Mouse (Mus musculus): ENCODE measurements around the gene Rtp4. TPM values are rescaled to one million over a fixed set of nuclear protein-coding genes. Genes with fewer than 3 reads are reported as not detected.

The Rtp4 gene
- polyA plus RNA-seq, 1 experiment from 2014 or later: 3.0 TPM

DNA sequence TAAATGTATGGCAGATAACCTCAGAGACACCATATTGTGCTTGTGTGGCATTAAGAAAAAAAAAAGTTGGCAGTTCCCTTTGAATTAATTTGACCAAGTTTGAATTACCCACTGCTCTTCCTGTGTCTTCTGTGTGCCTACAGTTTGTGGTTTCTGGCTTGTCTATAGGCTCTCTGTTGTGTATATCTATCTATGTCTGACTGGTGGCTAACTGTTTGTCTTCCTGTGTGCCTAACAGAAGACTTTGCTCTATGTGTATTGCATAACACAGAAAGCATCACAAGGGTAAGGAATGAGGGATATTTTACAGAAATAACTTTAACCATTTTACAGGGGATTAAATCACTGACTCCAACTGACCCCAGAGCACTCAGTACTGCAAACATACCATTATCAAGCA, 77.9 kb downstream of the Rtp4 start:
- ATAC-seq (ENCODE audit: insufficient number of reproducible peaks, insufficient read depth, low FRiP score, low TSS enrichment): no peak
- no peak overlapping the region for H3K4me2 ChIP-seq (replicated peaks)
- H3K27ac ChIP-seq: no peak overlapping the region
- no peaks in the 10 kb centered on the region for H3K36me3 ChIP-seq
- no peaks in the 10 kb centered on the region for H3K4me1 ChIP-seq
- H3K9ac ChIP-seq: no peak overlapping the region
- H3K9me3 ChIP-seq: no peaks in the 10 kb centered on the region
- no peaks in the 10 kb centered on the region for H3K27me3 ChIP-seq
- no peak overlapping the region for H3K4me3 ChIP-seq

DNA sequence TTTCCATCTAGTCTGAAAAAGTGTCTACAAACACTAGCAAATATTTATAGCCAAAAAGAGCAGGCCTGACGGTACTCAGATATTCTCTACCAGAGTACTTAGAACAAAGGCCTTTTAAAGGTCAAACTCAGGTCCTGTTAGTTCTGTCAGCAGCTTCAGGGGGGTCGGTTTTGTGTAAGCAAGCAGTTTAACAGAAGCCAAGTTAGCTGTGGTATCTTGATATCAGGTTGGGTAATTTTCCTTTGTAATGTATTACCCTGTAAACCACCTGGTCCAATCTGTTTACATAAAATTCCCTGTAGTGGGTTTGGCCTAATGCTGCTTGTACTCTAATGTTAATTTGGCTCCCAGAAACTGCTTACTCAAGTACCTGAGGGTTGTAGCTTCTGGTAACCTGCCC, 86.1 kb downstream of the Rtp4 start:
- WGBS: 80% methylated on average over 2 of the region's 2 CpGs

GRCm38 (mm10) chr16:23606651-23607050, 86.6 kb downstream of the Rtp4 start:
- Histone ChIP-seq H3K9ac (no peak overlapping the region), H3K36me3 (no peaks in the 10 kb centered on the region), H3K4me3 (no peak overlapping the region), H3K9me3 (no peaks in the 10 kb centered on the region), H3K4me1 (no peaks in the 10 kb centered on the region), H3K27ac (no peak overlapping the region), H3K4me2 (replicated peaks) (no peak overlapping the region), H3K27me3 (no peaks in the 10 kb centered on the region)
- WGBS: 91% methylated on average over 7 of the region's 7 CpGs
- ATAC-seq (ENCODE audit: insufficient number of reproducible peaks, insufficient read depth, low FRiP score, low TSS enrichment): no peak

More for the DNA sequence above, 86.1 kb downstream of the Rtp4 start:
- Histone ChIP-seq H3K27ac (no peak overlapping the region), H3K9ac (no peak overlapping the region), H3K4me1 (no peaks in the 10 kb centered on the region), H3K4me2 (replicated peaks) (no peak overlapping the region), H3K4me3 (no peak overlapping the region), H3K27me3 (no peaks in the 10 kb centered on the region), H3K9me3 (no peaks in the 10 kb centered on the region), H3K36me3 (no peaks in the 10 kb centered on the region)
- no peak for ATAC-seq (ENCODE audit: insufficient number of reproducible peaks, insufficient read depth, low FRiP score, low TSS enrichment)

DNA sequence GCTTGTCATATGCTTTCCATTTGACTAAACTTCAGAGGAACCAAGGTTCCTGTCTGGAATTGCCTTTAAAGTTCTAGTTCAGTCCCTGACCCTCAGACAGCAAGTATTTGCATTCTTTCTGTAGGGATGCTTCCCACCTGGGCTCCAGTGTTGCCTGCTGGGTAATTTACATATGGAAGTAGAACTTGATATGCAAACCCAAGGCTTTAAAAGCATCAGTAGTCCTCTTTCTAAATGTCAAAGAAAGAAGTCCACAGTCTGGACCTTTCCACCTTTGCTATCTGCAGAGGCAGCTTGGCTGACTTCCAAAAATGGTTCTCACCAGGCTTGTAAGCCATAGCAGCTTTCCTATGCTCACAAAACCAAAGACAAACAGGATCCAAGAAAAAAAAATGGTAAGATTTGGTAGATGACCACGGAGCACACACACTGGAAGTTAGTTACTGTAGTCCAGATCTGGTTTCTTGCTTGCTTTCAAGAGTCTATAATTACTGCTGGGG, 87.9 kb downstream of the Rtp4 start:
- H3K4me2 ChIP-seq (replicated peaks): no peak overlapping the region
- H3K36me3 ChIP-seq: no peaks in the 10 kb centered on the region
- no peak overlapping the region for H3K4me3 ChIP-seq
- WGBS: 29% methylated on average over 1 of the region's 1 CpGs
- no peaks in the 10 kb centered on the region for H3K27me3 ChIP-seq
- no peak overlapping the region for H3K9ac ChIP-seq
- H3K27ac ChIP-seq: no peak overlapping the region
- no peak for ATAC-seq (ENCODE audit: insufficient number of reproducible peaks, insufficient read depth, low FRiP score, low TSS enrichment)
- H3K9me3 ChIP-seq: no peaks in the 10 kb centered on the region
- no peaks in the 10 kb centered on the region for H3K4me1 ChIP-seq

GRCm38 (mm10) chr16:23609748-23610185, 89.7 kb downstream of the Rtp4 start:
- 20% methylated on average over 11 of the region's 11 CpGs for WGBS
- no peaks in the 10 kb centered on the region for H3K9me3 ChIP-seq
- no peaks in the 10 kb centered on the region for H3K4me1 ChIP-seq
- H3K27ac ChIP-seq: no peak overlapping the region
- no peaks in the 10 kb centered on the region for H3K36me3 ChIP-seq
- peak overlapping the region; percentile 14; the same call in 1 of the 2 replicates for H3K4me3 ChIP-seq
- peak overlapping the region; percentile 34 for H3K4me2 ChIP-seq (replicated peaks)
- no peak for ATAC-seq (ENCODE audit: insufficient number of reproducible peaks, insufficient read depth, low FRiP score, low TSS enrichment)
- no peaks in the 10 kb centered on the region for H3K27me3 ChIP-seq
- peak overlapping the region; percentile 21; the same call in 1 of the 2 replicates for H3K9ac ChIP-seq

DNA sequence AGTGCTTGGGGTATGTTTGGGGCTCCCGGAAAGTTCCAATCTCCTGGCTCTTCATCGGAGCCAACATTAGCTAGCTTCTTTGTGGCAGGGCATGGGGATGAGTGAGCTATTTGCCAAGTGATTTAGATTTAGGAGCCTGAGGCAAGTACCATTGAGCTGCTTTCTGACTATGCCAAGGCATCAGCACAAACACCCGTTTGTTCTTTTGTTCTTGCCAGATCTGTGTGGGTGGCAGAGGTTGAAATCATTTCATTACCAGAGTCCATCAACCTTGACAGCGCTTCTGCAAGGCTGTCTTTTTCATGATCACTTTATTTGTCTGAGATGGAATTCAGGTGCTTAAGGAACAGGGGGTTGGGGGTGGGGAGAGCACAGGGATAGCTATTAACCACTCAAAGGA, 104.1 kb downstream of the Rtp4 start:
- no peaks in the 10 kb centered on the region for H3K36me3 ChIP-seq
- no peak overlapping the region for H3K27ac ChIP-seq
- no peak overlapping the region for H3K9ac ChIP-seq
- WGBS: 38% methylated on average over 4 of the region's 4 CpGs
- no peaks in the 10 kb centered on the region for H3K9me3 ChIP-seq
- no peak for ATAC-seq (ENCODE audit: insufficient number of reproducible peaks, insufficient read depth, low FRiP score, low TSS enrichment)
- no peak overlapping the region for H3K4me3 ChIP-seq
- no peak overlapping the region for H3K4me2 ChIP-seq (replicated peaks)
- H3K4me1 ChIP-seq: no peaks in the 10 kb centered on the region; the same call in 1 of the 2 replicates
- H3K27me3 ChIP-seq: no peaks in the 10 kb centered on the region

- WGBS: 78% methylated on average over 2 of the region's 2 CpGs
- H3K4me2 ChIP-seq (replicated peaks): no peak overlapping the region
- no peak overlapping the region for H3K27ac ChIP-seq
- no peaks in the 10 kb centered on the region for H3K27me3 ChIP-seq
- ATAC-seq (ENCODE audit: insufficient number of reproducible peaks, insufficient read depth, low FRiP score, low TSS enrichment): no peak
- H3K4me1 ChIP-seq: no peaks in the 10 kb centered on the region
- H3K36me3 ChIP-seq: no peaks in the 10 kb centered on the region
- H3K4me3 ChIP-seq: no peak overlapping the region
- H3K9me3 ChIP-seq: no peaks in the 10 kb centered on the region
- no peak overlapping the region for H3K9ac ChIP-seq
Measured at GRCm38 (mm10) chr16:23631531-23631930, 111.4 kb downstream of the Rtp4 start.

DNA sequence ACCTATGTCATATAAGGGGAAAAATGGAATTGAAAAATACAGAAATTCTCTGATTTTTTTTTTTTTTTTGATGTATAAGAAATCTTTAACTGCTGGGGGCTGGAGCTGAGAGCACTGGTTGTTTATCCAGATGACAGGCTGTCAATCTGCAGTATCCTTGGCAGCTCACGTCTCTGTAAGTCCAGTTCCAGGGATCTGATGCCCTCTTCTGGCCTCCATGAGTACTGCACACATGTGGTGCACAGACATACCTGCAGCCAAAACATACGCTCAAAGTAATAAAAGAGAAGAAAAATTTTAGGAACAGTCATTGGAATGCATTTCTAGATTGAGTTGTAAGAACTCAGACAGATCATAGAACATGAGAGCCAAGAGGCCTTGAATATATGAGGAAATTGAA, 112.6 kb downstream of the Rtp4 start:
- H3K9me3 ChIP-seq: no peaks in the 10 kb centered on the region
- no peak overlapping the region for H3K4me3 ChIP-seq
- H3K27ac ChIP-seq: no peak overlapping the region
- no peak overlapping the region for H3K9ac ChIP-seq
- ATAC-seq (ENCODE audit: insufficient number of reproducible peaks, insufficient read depth, low FRiP score, low TSS enrichment): no peak
- H3K36me3 ChIP-seq: no peaks in the 10 kb centered on the region
- no peak overlapping the region for H3K4me2 ChIP-seq (replicated peaks)
- WGBS: 68% methylated on average over 2 of the region's 2 CpGs
- H3K27me3 ChIP-seq: no peaks in the 10 kb centered on the region
- no peaks in the 10 kb centered on the region for H3K4me1 ChIP-seq

- Histone ChIP-seq H3K9me3 (no peaks in the 10 kb centered on the region), H3K27me3 (no peaks in the 10 kb centered on the region), H3K27ac (no peak overlapping the region), H3K4me2 (replicated peaks) (no peak overlapping the region), H3K36me3 (no peaks in the 10 kb centered on the region), H3K9ac (no peak overlapping the region), H3K4me3 (no peak overlapping the region), H3K4me1 (no peaks in the 10 kb centered on the region)
- WGBS: 90% methylated on average over 5 of the region's 5 CpGs
- no peak for ATAC-seq (ENCODE audit: insufficient number of reproducible peaks, insufficient read depth, low FRiP score, low TSS enrichment)
Measured at GRCm38 (mm10) chr16:23653028-23653427, 132.9 kb downstream of the Rtp4 start.

GRCm38 (mm10) chr16:23653479-23653878, 133.4 kb downstream of the Rtp4 start:
- H3K9me3 ChIP-seq: no peaks in the 10 kb centered on the region
- no peak overlapping the region for H3K27ac ChIP-seq
- H3K4me1 ChIP-seq: no peaks in the 10 kb centered on the region
- 72% methylated on average over 4 of the region's 4 CpGs for WGBS
- ATAC-seq (ENCODE audit: insufficient number of reproducible peaks, insufficient read depth, low FRiP score, low TSS enrichment): no peak
- H3K27me3 ChIP-seq: no peaks in the 10 kb centered on the region
- no peak overlapping the region for H3K4me3 ChIP-seq
- no peaks in the 10 kb centered on the region for H3K36me3 ChIP-seq
- no peak overlapping the region for H3K9ac ChIP-seq
- no peak overlapping the region for H3K4me2 ChIP-seq (replicated peaks)

GRCm38 (mm10) chr16:23659597-23660531, 139.8 kb downstream of the Rtp4 start:
- no peak for ATAC-seq (ENCODE audit: insufficient number of reproducible peaks, insufficient read depth, low FRiP score, low TSS enrichment)
- no peaks in the 10 kb centered on the region for H3K4me1 ChIP-seq
- no peaks in the 10 kb centered on the region for H3K27me3 ChIP-seq
- no peak overlapping the region for H3K4me3 ChIP-seq
- no peak overlapping the region for H3K4me2 ChIP-seq (replicated peaks)
- no peak overlapping the region for H3K9ac ChIP-seq
- H3K27ac ChIP-seq: no peak overlapping the region
- 74% methylated on average over 13 of the region's 13 CpGs for WGBS
- no peaks in the 10 kb centered on the region for H3K9me3 ChIP-seq
- no peaks in the 10 kb centered on the region for H3K36me3 ChIP-seq

Measured in embryonic facial prominence, embryonic 12.5 days (tissue).